In the genomic region with DNA sequence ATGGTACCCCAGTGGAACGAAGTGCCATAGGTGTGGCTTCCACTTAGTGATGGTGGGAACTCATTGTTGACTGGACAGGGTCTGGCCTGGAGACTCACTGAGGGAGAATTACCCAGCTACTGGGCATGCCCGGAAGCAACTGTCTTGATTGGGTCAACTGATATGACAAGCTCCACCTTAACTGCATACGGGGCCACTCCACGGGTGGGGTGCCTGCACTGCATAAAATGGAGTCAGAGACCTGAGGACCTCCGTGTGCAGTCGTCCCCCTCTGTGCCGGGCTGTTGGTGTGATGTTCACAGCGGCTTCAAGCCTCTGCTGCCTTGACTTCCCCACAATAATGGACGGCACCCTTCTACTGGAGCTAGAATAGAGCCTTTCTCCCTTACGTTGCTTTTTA, we compare ENCODE assay signal across 11 mouse cellular contexts.
"Had no signal": no experiment of that assay in that cellular context is flagged by ENCODE, and none has a peak within 500 bp of the region (broad histone marks: within the 10 kb centered on the region; RNA-seq: fewer than 3 reads in every experiment).

No protein-coding gene starts in this region.

- H3K36me3 ChIP-seq: limb, embryonic 10.5 days; midbrain, embryonic 13.5 days had no signal

- H3K27ac ChIP-seq: limb, embryonic 10.5 days; liver, embryonic 15.5 days; midbrain, embryonic 13.5 days had no signal

- ATAC-seq: lung, postnatal 0 days; midbrain, embryonic 13.5 days had no signal

- H3K4me3 ChIP-seq: limb, embryonic 10.5 days; liver, embryonic 15.5 days; midbrain, embryonic 13.5 days had no signal

- H3K4me1 ChIP-seq: midbrain, embryonic 13.5 days had no signal

- H3K4me2 ChIP-seq: liver, embryonic 11.5 days; liver, embryonic 15.5 days; midbrain, embryonic 13.5 days had no signal

- H3K9ac ChIP-seq: liver, embryonic 15.5 days; midbrain, embryonic 13.5 days had no signal

- H3K27me3 ChIP-seq: liver, embryonic 15.5 days; midbrain, embryonic 13.5 days had no signal

- H3K9me3 ChIP-seq: limb, embryonic 10.5 days; liver, embryonic 15.5 days; midbrain, embryonic 13.5 days had no signal

- DNase-seq: kidney, adult 18-20 months; kidney, postnatal 25 days; lung, adult 2 months; lung, postnatal 36 days; right cerebral cortex, adult 18-20 months; right cerebral cortex, postnatal 25 days had no signal
